Mouse (Mus musculus) forebrain, postnatal 0 days (tissue): ENCODE data around the gene Ush2a. TPM values are rescaled to one million over a fixed set of nuclear protein-coding genes. Genes with fewer than 3 reads are reported as not detected.
A peak's percentile ranks its signal among the peaks of the same experiment; 100 is the strongest.

Source experiments
- ATAC-seq: fragments of 200-750 bp; cut with Nextera tagmentation; 2 replicates; pipeline ENCODE4 v1.8.0; 2017; ENCODE audit warnings: mild to moderate bottlenecking, moderate library complexity
- DNase-seq: peaks from one replicate; pipeline ENCODE4 v3.0.0-alpha.2; 2015
- H3K27ac ChIP-seq: fragments of 300-500 bp; sonication (generic); 2 replicates; pipeline ENCODE4 v1.5.1; 2014; ENCODE audit warnings: low read depth, mild to moderate bottlenecking, antibody characterized with exemption, low read length, moderate library complexity, mixed read lengths
- H3K27me3 ChIP-seq: fragments of 300-500 bp; sonication (generic); 2 replicates; pipeline ENCODE4 v1.6.1; 2014; ENCODE audit warnings: mild to moderate bottlenecking, low read length, mixed read lengths; ENCODE audit not compliant: insufficient read depth
- H3K36me3 ChIP-seq: fragments of 300-500 bp; sonication (generic); 2 replicates; pipeline ENCODE4 v1.6.1; 2014; ENCODE audit warnings: mild to moderate bottlenecking, moderate library complexity; ENCODE audit not compliant: insufficient read depth
- H3K4me1 ChIP-seq: fragments of 300-500 bp; sonication (generic); 2 replicates; pipeline ENCODE4 v1.6.1; 2014; ENCODE audit warnings: antibody characterized with exemption; ENCODE audit not compliant: insufficient read depth
- H3K4me2 ChIP-seq: fragments of 300-500 bp; sonication (generic); 2 replicates; pipeline ENCODE4 v1.6.1; 2014; ENCODE audit warnings: low read depth, mild to moderate bottlenecking, moderate library complexity
- H3K4me3 ChIP-seq: fragments of 300-500 bp; sonication (generic); 2 replicates; pipeline ENCODE4 v1.5.1; 2014; ENCODE audit warnings: low read depth, low read length, mixed read lengths
- H3K9ac ChIP-seq: fragments of 300-500 bp; sonication (generic); 2 replicates; pipeline ENCODE4 v1.6.1; 2014; ENCODE audit warnings: mild to moderate bottlenecking
- H3K9me3 ChIP-seq: fragments of 300-500 bp; sonication (generic); 2 replicates; pipeline ENCODE4 v1.6.1; 2016; ENCODE audit warnings: low read length
- CTCF ChIP-seq: sonication (generic); IDR thresholded peaks from 2 replicates; pipeline ENCODE4 v1.5.1; 2016; ENCODE audit warnings: antibody characterized with exemption, control low read depth, low read depth
- WGBS: fragments of 180-500 bp; shearing (Covaris S2); extraction: QIAGEN DNeasy Blood & Tissue Kit; methylation state at CpG from one replicate; pipeline ENCODE4 v1.1.7; 2014; 5-methylcytosine and 5-hydroxymethylcytosine counted together
- polyA plus RNA-seq: library from polyadenylated mRNA; unstranded; fragments of >200 nt; fragmentation: Nextera tagmentation; extraction: Ambion mirVana; gene quantifications from 2 replicates; pipeline ENCODE4 v1.2.1, GENCODE M21; 2015
- total RNA-seq: library from RNA; depleted of rRNA; stranded (reverse); fragments of >200 nt; gene quantifications from 2 replicates; pipeline ENCODE4 v1.2.3, GENCODE M21; 2014

Ush2a gene
- total and polyA plus RNA-seq, 2 experiments from 2014 or later: 0.10 TPM

GRCm38 (mm10) chr1:189007239-189007979 is 745.6 kb downstream of the Ush2a start, which contains the start of gene Kctd3:
Gene Kctd3, minus strand, starts transcription at chr1:189007841.
- Histone ChIP-seq H3K4me3 (peak within 1 kb of the TSS; percentile 96), H3K9me3 (no peaks in the 10 kb centered on the region), H3K27me3 (no peaks in the 10 kb centered on the region), H3K4me2 (peak within 1 kb of the TSS; percentile 97), H3K27ac (peak within 1 kb of the TSS; percentile 69), H3K36me3 (no peaks in the 10 kb centered on the region), H3K4me1 (peaks cover 15% of the 10 kb centered on the region; the same call in 1 of the 2 replicates), H3K9ac (peak within 1 kb of the TSS; percentile 93)
- peak; percentile 94 for DNase-seq
- TF ChIP-seq CTCF: no peak
- under 1% methylated on average over 64 of the region's 74 CpGs for WGBS
- peak; percentile 90 for ATAC-seq

DNA sequence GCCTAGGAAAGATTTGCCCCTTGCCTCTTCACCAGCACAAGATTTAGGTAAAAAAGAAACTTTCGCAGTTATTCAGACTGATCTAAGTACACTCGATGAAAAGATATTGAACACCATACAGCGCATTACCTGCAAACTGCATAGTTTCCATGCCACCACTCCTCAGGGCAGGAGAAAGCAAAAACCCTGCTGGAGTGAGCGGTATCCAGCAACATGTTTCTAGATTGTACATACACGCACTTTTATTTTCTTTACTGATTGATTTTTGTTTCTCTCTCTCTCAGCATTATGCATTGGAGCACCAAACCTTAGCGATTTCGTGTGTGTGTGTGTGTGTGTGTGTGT is 746.1 kb downstream of the Ush2a start:
- Histone ChIP-seq H3K9ac (peak overlapping the region; percentile 93), H3K9me3 (no peaks in the 10 kb centered on the region), H3K36me3 (no peaks in the 10 kb centered on the region), H3K4me2 (peak overlapping the region; percentile 97), H3K27ac (no peak overlapping the region), H3K27me3 (no peaks in the 10 kb centered on the region), H3K4me1 (peaks cover 15% of the 10 kb centered on the region; the same call in 1 of the 2 replicates), H3K4me3 (peak overlapping the region; percentile 96)
- TF ChIP-seq CTCF: no peak
- ATAC-seq: peak; percentile 75
- WGBS: 48% methylated on average over 7 of the region's 7 CpGs
- DNase-seq: no peak

DNA sequence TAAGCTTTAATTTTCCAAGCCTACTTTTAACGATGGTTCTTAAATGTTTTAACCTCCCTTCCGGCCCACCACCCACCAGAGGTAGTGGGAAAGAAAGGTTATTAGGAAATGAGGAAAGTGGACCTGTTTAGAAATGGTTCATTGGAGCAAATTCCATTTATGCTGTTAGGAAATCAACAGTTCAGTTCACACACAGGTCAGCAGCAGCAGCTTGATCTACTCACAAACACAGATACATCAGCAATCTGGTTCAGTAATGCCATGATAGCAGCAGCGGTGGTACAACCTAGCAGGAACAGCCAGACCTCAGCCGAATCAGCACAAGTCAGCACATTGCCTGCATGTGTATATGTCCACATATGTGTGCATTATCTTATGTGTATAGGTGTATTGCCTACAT is 748.8 kb downstream of the Ush2a start:
- no peak overlapping the region for H3K4me2 ChIP-seq
- no peaks in the 10 kb centered on the region for H3K27me3 ChIP-seq
- no peaks in the 10 kb centered on the region for H3K9me3 ChIP-seq
- H3K4me1 ChIP-seq: peaks cover 8% of the 10 kb centered on the region; the same call in 1 of the 2 replicates
- H3K4me3 ChIP-seq: no peak overlapping the region
- WGBS: 91% methylated on average over 4 of the region's 4 CpGs
- H3K27ac ChIP-seq: no peak overlapping the region
- no peak for DNase-seq
- no peaks in the 10 kb centered on the region for H3K36me3 ChIP-seq
- H3K9ac ChIP-seq: no peak overlapping the region
- ATAC-seq: no peak
- no peak for TF ChIP-seq CTCF

DNA sequence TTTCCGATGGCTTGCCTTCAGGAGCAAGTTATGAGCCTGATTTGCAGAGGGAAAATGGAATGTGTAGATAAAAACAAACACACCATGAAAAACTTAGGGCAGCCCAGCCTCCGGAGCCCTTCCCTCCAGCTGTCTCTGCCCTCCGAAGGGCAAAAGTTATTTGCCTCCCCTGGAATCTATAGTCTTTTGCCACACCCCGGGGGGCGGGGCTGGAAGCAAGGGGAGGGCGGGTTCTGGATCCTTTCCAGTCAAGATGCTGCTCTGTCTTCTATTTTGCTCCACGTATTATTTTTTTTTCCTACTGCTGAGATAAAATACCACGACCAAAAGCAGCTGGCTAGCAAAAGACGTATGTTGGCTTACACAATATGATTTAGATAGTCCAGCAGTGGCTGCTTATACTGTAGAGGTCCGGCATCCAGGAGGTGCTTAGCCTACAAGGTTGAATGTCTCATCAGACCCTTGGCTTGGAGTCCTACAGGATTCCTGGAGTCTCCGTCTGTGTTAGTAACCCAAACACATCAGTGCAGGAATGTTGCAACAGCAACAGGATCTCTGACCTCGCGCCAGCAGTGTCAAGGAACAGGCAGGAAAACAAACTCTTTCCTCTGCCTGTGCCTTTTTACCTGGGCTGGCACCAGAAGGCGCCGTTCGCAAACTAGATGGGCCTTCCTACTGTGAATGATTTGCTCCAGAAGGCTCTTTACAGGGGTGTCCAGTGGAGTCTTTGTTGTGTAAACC is 751.2 kb downstream of the Ush2a start:
- 10% methylated on average over 16 of the region's 16 CpGs for WGBS
- DNase-seq (no peak), ATAC-seq (no peak)
- H3K4me2 ChIP-seq: 0 out of 2 replicates have a peak overlapping the region, but pooled peaks have one; percentile 6
- no peaks in the 10 kb centered on the region for H3K4me1 ChIP-seq
- H3K27ac ChIP-seq: no peak overlapping the region
- TF ChIP-seq CTCF: no peak
- no peaks in the 10 kb centered on the region for H3K36me3 ChIP-seq
- H3K9me3 ChIP-seq: no peaks in the 10 kb centered on the region
- no peak overlapping the region for H3K4me3 ChIP-seq
- H3K9ac ChIP-seq: no peak overlapping the region
- no peaks in the 10 kb centered on the region for H3K27me3 ChIP-seq

- Histone ChIP-seq H3K4me2 (0 out of 2 replicates have a peak overlapping the region, but pooled peaks have one; percentile 6), H3K9ac (no peak overlapping the region), H3K9me3 (no peaks in the 10 kb centered on the region), H3K27me3 (no peaks in the 10 kb centered on the region), H3K36me3 (no peaks in the 10 kb centered on the region), H3K4me3 (no peak overlapping the region), H3K4me1 (no peaks in the 10 kb centered on the region), H3K27ac (no peak overlapping the region)
- TF ChIP-seq CTCF: no peak
- DNase-seq (no peak), ATAC-seq (no peak)
- 14% methylated on average over 4 of the region's 4 CpGs for WGBS
Measured at GRCm38 (mm10) chr1:189013587-189013921, 751.7 kb downstream of the Ush2a start.
